Mouse (Mus musculus): Measurements from ENCODE around the gene Cdkn2c. TPM values are rescaled to one million over a fixed set of nuclear protein-coding genes. Genes with fewer than 3 reads are reported as not detected.
A peak's percentile ranks its signal among the peaks of the same experiment; 100 is the strongest.
"Not testable (repeated sequence)": the region's sequence is repeated elsewhere in the genome, so short reads cannot be mapped to it uniquely, and the experiment has no call there.

Gene Cdkn2c
- polyA plus RNA-seq (2016; fragmentation: Nextera tagmentation; extraction: Ambion mirVana), result 1.1 and 1.4 TPM in 2 replicates

- Histone ChIP-seq H3K27me3 (ENCODE audit: low read depth, poor library complexity, severe bottlenecking) (peaks cover 47% of the 10 kb centered on the region), H3K27ac (peak within 1 kb of the TSS; percentile 91), H3K9me3 (replicated peaks) (no peaks in the 10 kb centered on the region), H3K36me3 (no peaks in the 10 kb centered on the region), H3K4me3 (peak within 1 kb of the TSS; percentile 77), H3K4me1 (peaks cover 29% of the 10 kb centered on the region)
- under 1% methylated on average over 64 of the region's 64 CpGs for WGBS
- DNase-seq (ENCODE audit: low spot score), result peak; percentile 89
These were observed at the start of gene Cdkn2c for GRCm38 (mm10) chr4:109666461-109667269. Gene Cdkn2c (minus strand): TSS chr4:109667189.

GRCm38 (mm10) chr4:109705349-109705748, 38.4 kb upstream of the Cdkn2c start:
- Histone ChIP-seq H3K9me3 (replicated peaks) (no peaks in the 10 kb centered on the region), H3K27ac (no peak overlapping the region), H3K36me3 (no peaks in the 10 kb centered on the region), H3K4me1 (no peaks in the 10 kb centered on the region), H3K27me3 (ENCODE audit: low read depth, poor library complexity, severe bottlenecking) (no peaks in the 10 kb centered on the region), H3K4me3 (no peak overlapping the region)
- WGBS, result 92% methylated on average over 2 of the region's 2 CpGs
- DNase-seq (ENCODE audit: low spot score), result no peak

- H3K9me3 ChIP-seq (replicated peaks), result no peaks in the 10 kb centered on the region
- no peaks in the 10 kb centered on the region for H3K27me3 ChIP-seq (ENCODE audit: low read depth, poor library complexity, severe bottlenecking)
- H3K4me1 ChIP-seq, result no peaks in the 10 kb centered on the region
- H3K27ac ChIP-seq, result no peak overlapping the region
- no peaks in the 10 kb centered on the region for H3K36me3 ChIP-seq
- no peak overlapping the region for H3K4me3 ChIP-seq
- DNase-seq (ENCODE audit: low spot score), result no peak
These were observed 36.6 kb upstream of the Cdkn2c start for GRCm38 (mm10) chr4:109703568-109703967.

GRCm38 (mm10) chr4:109700727-109701126, 33.7 kb upstream of the Cdkn2c start:
- H3K4me1 ChIP-seq; H3K9me3 ChIP-seq (replicated peaks); H3K4me3 ChIP-seq; DNase-seq (ENCODE audit: low spot score); H3K27ac ChIP-seq; H3K27me3 ChIP-seq (ENCODE audit: low read depth, poor library complexity, severe bottlenecking); H3K36me3 ChIP-seq: not testable (repeated sequence)
- WGBS, result 97% methylated on average over 3 of the region's 3 CpGs

- no peaks in the 10 kb centered on the region for H3K4me1 ChIP-seq
- DNase-seq (ENCODE audit: low spot score), result no peak
- no peaks in the 10 kb centered on the region for H3K27me3 ChIP-seq (ENCODE audit: low read depth, poor library complexity, severe bottlenecking)
- no peaks in the 10 kb centered on the region for H3K9me3 ChIP-seq (replicated peaks)
- no peak overlapping the region for H3K27ac ChIP-seq
- H3K4me3 ChIP-seq, result no peak overlapping the region
- H3K36me3 ChIP-seq, result peaks cover 12% of the 10 kb centered on the region
These were observed 25.7 kb upstream of the Cdkn2c start for GRCm38 (mm10) chr4:109692674-109693073.

- H3K4me1 ChIP-seq, result no peaks in the 10 kb centered on the region
- DNase-seq (ENCODE audit: low spot score), result no peak
- 83% methylated on average over 2 of the region's 2 CpGs for WGBS
- no peak overlapping the region for H3K27ac ChIP-seq
- no peaks in the 10 kb centered on the region for H3K9me3 ChIP-seq (replicated peaks)
- no peak overlapping the region for H3K4me3 ChIP-seq
- H3K36me3 ChIP-seq, result peaks cover 7% of the 10 kb centered on the region
- no peaks in the 10 kb centered on the region for H3K27me3 ChIP-seq (ENCODE audit: low read depth, poor library complexity, severe bottlenecking)
These were observed 16.6 kb upstream of the Cdkn2c start for GRCm38 (mm10) chr4:109683561-109683960.

GRCm38 (mm10) chr4:109677221-109677620, 10.2 kb upstream of the Cdkn2c start:
- H3K27ac ChIP-seq, result peak overlapping the region; percentile 94
- no peaks in the 10 kb centered on the region for H3K27me3 ChIP-seq (ENCODE audit: low read depth, poor library complexity, severe bottlenecking)
- 0% methylated on average over 3 of the region's 3 CpGs for WGBS
- peaks cover 13% of the 10 kb centered on the region for H3K4me1 ChIP-seq
- DNase-seq (ENCODE audit: low spot score), result no peak
- H3K36me3 ChIP-seq, result no peaks in the 10 kb centered on the region
- H3K4me3 ChIP-seq, result peak overlapping the region; percentile 83
- H3K9me3 ChIP-seq (replicated peaks), result no peaks in the 10 kb centered on the region

- H3K9me3 ChIP-seq (replicated peaks), result no peaks in the 10 kb centered on the region
- peak within 1 kb of the TSS; percentile 94 for H3K27ac ChIP-seq
- H3K4me1 ChIP-seq, result peaks cover 13% of the 10 kb centered on the region
- peak within 1 kb of the TSS; percentile 83 for H3K4me3 ChIP-seq
- DNase-seq (ENCODE audit: low spot score), result peak; percentile 98
- no peaks in the 10 kb centered on the region for H3K27me3 ChIP-seq (ENCODE audit: low read depth, poor library complexity, severe bottlenecking)
- under 1% methylated on average over 102 of the region's 107 CpGs for WGBS
- H3K36me3 ChIP-seq, result no peaks in the 10 kb centered on the region
These were observed 9.5 kb upstream of the Cdkn2c start, which contains the start of gene Faf1 for GRCm38 (mm10) chr4:109676218-109677215. Gene Faf1 (plus strand): TSS chr4:109676588.

GRCm38 (mm10) chr4:109674097-109674496, 7.1 kb upstream of the Cdkn2c start:
- H3K27me3 ChIP-seq (ENCODE audit: low read depth, poor library complexity, severe bottlenecking), result no peaks in the 10 kb centered on the region
- H3K4me3 ChIP-seq, result no peak overlapping the region
- WGBS, result 79% methylated on average over 2 of the region's 2 CpGs
- H3K27ac ChIP-seq, result no peak overlapping the region
- no peak for DNase-seq (ENCODE audit: low spot score)
- H3K36me3 ChIP-seq, result no peaks in the 10 kb centered on the region
- no peaks in the 10 kb centered on the region for H3K9me3 ChIP-seq (replicated peaks)
- peaks cover 13% of the 10 kb centered on the region for H3K4me1 ChIP-seq

- 68% methylated on average over 1 of the region's 1 CpGs for WGBS
- peaks cover 14% of the 10 kb centered on the region for H3K4me1 ChIP-seq
- no peaks in the 10 kb centered on the region for H3K27me3 ChIP-seq (ENCODE audit: low read depth, poor library complexity, severe bottlenecking)
- no peaks in the 10 kb centered on the region for H3K36me3 ChIP-seq
- no peaks in the 10 kb centered on the region for H3K9me3 ChIP-seq (replicated peaks)
- DNase-seq (ENCODE audit: low spot score), result no peak
- no peak overlapping the region for H3K27ac ChIP-seq
- H3K4me3 ChIP-seq, result no peak overlapping the region
These were observed 5.0 kb upstream of the Cdkn2c start for GRCm38 (mm10) chr4:109671941-109672340.

GRCm38 (mm10) chr4:109670213-109670612, 3.2 kb upstream of the Cdkn2c start:
- no peak overlapping the region for H3K27ac ChIP-seq
- DNase-seq (ENCODE audit: low spot score), result no peak

GRCm38 (mm10) chr4:109667518-109667917, 529 bp upstream of the Cdkn2c start:
- Histone ChIP-seq H3K4me3 (peak overlapping the region; percentile 77), H3K9me3 (replicated peaks) (no peaks in the 10 kb centered on the region), H3K27ac (no peak overlapping the region), H3K4me1 (peaks cover 29% of the 10 kb centered on the region), H3K27me3 (ENCODE audit: low read depth, poor library complexity, severe bottlenecking) (peaks cover 38% of the 10 kb centered on the region), H3K36me3 (no peaks in the 10 kb centered on the region)
- no peak for DNase-seq (ENCODE audit: low spot score)
- 24% methylated on average over 2 of the region's 2 CpGs for WGBS

More at GRCm38 (mm10) chr4:109670213-109670612, 3.2 kb upstream of the Cdkn2c start:
- Histone ChIP-seq H3K4me1 (peaks cover 25% of the 10 kb centered on the region), H3K36me3 (no peaks in the 10 kb centered on the region), H3K27me3 (ENCODE audit: low read depth, poor library complexity, severe bottlenecking) (peaks cover 11% of the 10 kb centered on the region), H3K4me3 (no peak overlapping the region), H3K9me3 (replicated peaks) (no peaks in the 10 kb centered on the region)
- 77% methylated on average over 2 of the region's 2 CpGs for WGBS
